Mouse (Mus musculus): ENCODE data around the gene Dbx1.

The Dbx1 gene

DNA sequence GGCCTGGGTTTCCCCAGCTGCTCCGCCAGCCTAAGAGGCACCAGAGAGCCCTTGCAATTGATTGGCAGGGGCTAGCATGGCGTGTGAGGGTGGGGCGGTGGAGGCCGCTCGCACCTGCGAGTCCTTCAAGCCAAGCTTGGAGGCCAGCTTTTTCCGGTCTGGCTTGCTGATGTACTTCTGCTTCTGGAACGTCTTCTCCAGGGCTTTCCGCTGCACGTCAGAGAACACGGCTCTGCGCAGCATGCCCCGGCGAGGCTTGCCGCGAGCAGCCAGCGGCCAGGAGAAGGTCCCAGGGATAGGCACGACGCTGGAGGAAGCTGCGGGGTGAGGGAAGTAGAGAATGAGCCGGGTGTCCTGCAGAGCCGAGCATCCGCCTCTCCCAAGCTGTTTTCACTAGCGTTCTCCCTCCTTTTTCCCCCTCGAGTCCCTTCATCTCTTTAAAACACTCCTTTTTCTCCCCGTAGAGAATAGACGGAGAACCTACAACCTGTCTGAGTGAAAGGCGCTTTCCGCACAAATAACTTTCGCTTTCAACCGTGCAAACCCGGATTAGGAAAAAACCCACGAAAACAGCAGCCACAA is 3.2 kb downstream of the Dbx1 start:
- peak; percentile 10 for DNase-seq (ENCODE audit: low spot score)

DNA sequence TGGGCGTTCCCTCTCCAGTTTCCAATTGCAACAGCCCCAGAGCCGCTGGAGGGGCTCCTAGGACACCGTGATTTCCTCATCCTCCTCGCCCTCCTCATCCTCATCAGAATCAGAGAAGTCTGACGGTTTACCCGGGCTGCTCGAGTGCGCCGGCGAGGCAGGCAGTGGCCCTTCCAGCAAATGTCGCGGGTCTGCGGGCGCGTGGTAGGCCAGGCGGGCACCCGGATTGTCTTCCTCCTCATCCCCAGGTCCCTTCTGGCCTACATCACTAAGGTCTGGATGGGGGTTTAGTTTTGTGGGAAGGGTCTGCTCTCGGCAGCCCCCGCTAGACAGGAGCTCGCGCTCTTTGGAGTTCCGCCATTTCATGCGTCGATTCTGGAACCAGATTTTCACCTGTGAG is 4.3 kb downstream of the Dbx1 start:
- DNase-seq (ENCODE audit: low spot score), result no peak

DNA sequence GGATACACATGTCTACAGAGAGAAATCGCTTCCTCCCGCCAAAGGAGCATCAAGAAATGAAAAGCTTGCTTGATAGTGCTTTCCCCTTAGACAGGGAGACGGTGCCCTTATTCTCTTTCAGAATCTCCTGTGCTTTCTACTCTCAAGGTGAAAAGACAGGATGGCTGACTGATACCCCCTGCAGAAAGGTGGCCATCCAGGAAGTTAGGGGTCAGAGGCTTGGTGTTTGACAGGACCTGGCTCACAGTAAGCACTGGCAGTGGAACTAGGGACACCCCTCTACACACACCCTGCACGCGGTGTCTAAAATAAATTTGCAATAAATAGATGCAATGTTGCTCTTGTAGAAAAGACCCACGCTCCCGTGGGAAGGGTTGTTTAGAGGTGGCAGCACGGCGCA is 4.8 kb downstream of the Dbx1 start:
- DNase-seq (ENCODE audit: low spot score), result no peak

DNA sequence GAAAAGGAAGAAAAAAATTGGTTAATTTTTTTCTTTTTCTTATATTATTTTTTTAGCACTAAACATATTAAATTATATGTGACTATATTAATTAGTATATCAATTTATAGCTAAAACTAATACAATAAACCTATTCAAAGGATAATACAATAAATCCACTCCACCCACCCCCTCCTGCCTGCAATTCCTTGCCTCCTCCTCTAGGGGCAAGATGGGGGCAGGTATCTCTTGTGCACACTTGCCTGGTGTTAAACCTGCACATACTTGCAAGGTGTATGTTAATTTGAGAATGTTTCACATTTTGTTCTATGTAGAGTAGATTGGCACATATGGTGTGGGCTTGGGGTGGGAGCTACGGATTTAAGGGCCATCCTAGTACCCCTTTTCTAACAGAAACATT is 16.5 kb downstream of the Dbx1 start:
- no peak for DNase-seq (ENCODE audit: low spot score)

DNA sequence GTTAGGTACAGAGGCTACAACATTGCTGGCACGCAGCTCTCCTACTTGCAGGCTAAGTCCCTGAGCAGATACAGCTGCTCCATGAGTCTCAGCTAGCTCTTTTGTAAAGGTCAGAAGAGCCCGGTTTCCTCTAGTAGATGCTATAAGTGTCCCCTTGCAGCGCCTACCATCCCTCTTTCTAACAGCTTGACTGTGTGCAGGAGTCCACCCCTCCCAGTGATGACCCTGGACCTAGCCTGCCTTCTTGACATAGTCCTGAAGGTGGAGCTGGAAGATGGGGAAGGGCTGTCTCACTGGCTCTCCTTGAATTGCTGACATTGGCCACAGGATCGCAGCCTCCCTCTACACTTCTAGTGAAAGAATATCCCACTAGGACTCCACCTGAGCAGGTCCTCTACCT is 19.6 kb downstream of the Dbx1 start:
- DNase-seq (ENCODE audit: low spot score), result no peak

DNA sequence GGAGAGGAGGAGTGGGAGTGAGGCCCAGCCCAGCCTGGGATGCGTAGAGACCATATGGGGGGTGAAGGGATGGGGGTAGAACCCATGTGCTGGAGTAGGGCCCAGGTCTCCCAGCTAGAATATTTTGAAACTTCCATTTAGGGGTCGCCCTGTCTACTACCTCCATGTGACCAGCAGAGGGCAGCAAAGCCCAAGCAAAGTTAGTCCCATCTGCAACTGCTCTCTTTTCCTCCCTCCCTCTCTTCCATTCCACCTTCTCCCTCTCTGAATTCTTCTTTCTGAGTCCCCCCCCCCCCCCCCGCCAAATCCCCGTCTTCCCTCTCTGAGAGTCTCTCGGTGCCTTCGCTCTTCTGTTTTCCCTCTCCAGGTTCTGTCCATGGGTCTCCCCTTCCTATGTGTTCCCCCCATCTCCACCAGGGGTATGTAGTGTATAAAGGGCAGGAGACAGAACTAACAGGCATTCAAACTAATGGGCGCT is 20.4 kb downstream of the Dbx1 start:
- DNase-seq (ENCODE audit: low spot score), result peak; percentile 68

DNA sequence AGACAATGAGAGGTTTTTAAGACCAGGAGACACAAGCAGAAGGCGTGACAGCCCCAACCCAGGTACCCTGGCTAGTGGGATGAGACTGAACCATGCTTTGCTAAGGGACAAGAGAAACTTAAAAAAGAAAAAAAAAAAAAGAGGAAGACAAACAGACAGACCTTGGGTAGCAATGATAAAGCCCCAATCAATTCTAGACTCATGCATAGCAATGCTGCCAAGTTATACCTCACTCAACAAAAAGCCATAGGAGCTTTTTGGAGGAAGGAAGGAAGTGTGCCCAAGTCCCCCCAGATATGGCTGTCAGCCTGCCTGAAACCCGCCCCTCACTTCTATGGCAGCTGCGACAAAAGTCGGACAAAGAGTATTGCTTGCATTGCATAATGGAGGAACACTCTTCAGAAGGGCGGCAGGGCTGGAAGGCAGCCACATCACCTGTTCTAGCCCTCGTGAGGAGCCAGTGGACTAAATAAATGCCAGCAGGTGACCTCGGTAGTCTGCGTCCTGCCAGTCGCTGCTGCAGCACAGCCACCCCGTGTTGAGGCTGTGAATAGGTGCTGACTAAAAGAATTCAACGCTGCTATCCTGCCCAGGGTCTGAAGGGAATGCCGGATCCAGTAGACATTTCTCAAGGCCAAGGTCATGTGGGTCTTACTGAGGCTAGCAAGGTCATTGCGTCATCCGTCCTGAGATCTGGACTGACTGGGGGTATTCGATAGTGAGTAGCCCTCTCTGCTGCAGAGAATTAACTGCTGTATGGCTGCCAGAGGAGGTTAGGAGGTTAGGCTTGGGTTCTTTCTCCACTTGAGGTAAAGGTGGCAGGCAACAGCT is 31.5 kb downstream of the Dbx1 start:
- no peak for DNase-seq (ENCODE audit: low spot score)

DNA sequence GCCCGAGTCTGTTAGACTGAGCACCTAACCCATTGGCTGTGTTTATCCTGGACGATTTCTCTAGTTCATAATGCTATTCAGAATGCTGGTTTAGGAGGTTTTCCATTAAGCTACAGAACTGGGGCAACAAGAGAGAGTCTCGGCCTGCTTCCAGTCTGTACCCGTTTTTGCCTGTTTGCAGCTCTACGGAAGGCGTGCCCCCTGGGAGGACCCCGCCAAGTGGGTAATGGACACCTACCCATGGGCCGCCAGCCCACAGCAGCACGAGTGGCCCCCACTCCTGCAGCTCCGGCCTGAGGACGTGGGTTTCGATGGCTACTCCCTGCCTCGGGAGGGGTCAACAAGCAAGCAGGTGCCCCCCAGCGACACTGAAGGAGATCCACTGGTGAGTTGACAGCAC is 32.4 kb downstream of the Dbx1 start:
- DNase-seq (ENCODE audit: low spot score), result no peak

DNA sequence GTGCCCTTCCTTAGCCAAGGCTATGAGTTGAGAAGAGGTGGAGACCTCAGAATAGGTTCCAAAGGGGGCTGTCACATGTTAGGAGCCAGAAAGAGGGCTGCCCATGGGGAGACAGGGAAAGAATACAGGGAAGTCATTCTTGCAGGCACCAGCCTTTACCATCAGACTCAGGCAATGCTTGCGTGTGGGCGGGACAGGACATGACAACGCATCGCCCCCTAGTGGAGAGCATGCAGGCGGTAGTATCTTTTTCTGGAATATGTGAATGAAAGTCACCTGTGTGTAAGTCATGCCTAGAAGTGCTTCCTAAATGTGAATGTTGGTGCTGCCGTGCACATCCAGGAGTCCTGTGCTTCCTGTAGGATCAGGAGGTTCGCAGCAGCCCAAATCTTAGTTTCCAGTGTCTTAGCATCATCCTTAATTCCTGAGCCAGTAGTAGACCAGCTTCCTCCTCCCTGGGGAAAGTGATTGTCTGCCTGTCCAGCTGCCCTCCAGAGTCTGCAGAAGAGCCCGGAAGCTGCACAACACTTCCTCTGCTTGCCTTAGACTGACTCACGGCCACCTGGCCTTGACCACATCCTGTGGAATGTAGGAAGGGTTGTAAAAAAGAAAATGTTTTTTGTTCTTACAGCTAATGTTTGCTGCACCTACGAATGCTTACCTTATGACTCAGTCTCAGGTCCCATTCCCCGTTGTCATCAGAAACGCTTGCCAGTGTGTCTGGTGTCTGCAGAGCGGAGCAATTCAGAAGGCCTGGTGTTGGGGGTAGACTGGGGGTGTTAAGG is 35.3 kb downstream of the Dbx1 start:
- DNase-seq (ENCODE audit: low spot score), result peak; percentile 80

DNA sequence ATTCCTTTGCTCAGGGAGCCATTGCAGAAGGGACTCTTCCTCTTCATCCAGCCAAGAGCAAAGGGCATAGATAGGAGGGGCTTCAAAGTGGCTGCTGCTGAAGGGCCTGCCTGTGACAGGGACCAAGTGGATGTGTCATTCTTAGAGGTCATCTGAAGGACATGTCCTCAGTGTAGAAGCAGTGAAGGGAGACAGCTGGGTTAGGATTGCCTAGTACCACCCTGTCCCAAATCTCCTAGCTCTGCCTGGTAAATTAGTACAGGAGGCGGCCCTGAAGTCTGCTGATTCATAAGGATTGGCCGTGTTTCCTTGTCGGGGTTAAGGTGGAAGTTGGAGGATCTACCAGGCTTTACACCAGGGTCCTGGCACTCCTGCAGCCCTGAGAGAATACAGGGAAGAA is 36.7 kb downstream of the Dbx1 start:
- DNase-seq (ENCODE audit: low spot score), result no peak

DNA sequence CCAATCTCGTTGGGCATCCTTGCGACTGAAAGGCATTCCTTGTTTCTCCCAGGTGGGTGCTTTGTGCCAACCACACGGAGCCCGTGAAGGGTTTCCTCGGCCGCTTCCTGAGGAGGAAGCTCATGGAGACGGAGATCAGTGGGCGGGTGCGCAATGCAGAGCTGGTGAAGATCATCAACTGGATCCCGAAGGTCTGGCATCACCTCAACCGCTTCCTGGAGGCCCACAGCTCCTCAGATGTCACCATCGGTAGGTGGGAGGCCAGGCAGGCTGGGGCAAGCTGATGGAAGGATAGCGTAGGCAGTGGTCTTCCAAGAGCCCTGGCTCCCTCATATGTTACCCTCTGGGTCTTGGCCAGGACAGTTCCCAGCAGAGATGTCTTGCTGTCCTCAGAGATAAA is 38.4 kb downstream of the Dbx1 start:
- no peak for DNase-seq (ENCODE audit: low spot score)

DNA sequence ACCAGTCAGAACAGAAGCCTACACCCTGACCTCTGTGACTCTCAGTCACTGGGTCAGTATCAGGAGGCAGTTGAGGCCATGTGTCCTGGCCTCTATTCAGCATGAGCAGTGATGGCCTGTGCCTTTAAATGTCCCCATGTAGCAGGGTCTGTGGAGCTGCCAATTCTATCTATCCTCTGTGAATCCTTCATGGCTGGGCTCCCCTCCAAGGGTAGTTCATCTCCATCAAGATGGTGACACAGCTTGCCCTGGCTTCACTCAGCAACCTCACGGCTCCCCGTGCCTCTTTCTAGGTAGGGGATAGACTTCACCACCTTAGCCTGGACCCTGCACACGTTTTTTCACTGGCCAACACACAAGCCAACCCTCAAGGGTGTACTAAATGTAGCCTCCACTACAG is 38.9 kb downstream of the Dbx1 start:
- no peak for DNase-seq (ENCODE audit: low spot score)

DNA sequence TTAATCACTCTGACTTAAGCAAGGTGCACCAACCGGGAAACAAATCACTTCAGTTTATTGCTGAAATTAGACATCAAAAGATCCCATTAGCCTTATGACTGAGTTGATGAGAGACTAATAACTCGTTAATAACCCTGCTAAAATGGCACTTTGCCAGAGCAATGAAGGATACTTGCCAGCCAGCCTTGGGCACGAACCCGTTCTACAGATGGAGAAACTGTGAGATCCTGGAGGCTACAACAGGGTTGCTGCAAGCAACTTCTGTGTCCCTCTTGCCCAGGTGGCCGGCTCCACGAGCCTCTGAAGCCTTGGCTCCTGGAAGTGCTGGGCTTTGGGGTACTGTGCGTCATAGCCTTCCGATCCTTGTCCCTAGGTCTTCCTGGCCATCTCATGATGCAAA is 47.0 kb downstream of the Dbx1 start:
- no peak for DNase-seq (ENCODE audit: low spot score)

DNA sequence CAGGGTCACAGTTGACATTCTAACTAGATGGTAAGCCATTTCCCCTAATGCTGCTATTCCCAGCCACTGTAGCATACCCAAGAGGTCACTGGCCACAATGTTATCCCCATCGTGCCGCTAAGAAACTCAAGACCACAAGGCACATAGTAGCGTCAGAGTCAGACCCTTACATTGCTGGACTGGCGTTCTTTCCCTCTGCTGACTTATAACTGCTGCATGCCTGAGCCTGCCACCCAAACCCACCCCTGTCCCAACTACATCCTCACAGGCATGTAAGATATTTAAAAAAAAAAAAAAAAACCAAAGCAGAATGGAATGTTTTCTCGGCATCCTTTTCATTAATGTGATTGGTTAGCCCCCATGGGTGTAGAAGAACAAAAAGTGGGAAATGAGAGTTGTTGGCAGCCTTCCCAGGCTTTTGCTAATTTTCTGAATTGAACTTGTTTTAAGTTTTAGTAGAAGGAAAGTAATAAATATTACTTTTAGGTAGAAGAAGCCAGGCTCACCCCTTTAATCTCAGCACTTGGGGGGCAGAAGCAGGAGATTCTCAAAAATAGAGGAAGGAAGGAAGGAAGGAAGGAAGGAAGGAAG is 50.0 kb downstream of the Dbx1 start:
- DNase-seq (ENCODE audit: low spot score), result no peak

DNA sequence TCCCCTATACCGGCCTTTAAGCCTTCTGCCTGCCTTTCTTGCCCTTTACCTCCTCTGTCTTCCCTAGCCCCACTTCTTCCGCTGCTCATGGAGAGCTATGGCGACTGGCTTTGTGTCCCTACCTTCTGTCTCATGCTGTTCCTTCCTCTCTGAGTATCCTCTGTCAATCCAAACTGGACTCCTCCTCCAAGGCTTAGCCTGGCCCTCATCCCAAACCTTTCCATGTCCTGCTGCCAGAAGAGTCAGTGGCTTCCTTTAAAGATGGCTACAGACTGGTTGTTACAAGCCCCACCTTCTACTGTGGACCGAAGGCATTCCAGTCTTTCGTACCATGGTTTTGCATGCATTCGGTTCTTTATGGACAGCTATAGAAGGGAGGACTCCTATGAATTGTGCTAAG is 53.5 kb downstream of the Dbx1 start:
- no peak for DNase-seq (ENCODE audit: low spot score)

DNA sequence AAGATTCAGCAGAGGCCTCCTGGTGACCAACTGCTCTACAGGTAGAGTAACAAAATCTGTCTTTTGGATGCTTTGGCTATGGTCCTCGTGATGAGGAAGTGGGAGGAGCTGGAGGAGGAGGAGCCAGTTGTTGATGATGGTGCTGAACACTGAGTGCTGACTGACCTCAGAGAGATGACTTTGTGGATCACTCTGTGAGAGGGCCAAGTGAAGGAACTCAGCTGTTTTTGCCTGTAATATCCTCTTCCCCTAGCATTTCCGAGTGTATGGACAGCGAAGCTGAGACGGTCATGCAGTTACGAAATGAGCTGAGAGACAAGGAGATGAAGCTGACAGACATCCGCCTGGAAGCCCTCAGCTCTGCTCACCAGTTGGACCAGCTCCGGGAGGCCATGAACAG is 54.1 kb downstream of the Dbx1 start:
- DNase-seq (ENCODE audit: low spot score), result no peak

DNA sequence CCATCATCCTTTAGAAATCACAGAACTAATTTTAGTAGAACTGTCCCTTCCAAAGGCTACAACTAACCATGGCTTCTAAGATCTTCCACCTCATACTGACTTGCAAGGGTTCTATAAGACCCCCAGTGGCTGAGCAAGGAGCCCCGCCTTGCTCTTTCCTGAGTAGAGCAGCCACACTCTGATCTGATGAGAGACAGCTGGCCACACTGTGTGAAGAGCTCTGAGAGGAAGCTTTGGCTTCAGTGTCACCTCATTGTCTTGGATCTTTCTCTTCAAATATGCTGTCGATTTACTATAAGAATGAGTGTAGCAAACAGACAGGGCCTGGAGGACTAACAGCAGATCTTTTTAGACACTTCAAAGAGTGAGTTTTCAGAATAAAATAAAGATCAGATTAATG is 54.7 kb downstream of the Dbx1 start:
- DNase-seq (ENCODE audit: low spot score), result no peak
